Mouse (Mus musculus) monocyte, adult 2 months (primary cell): Measurements from ENCODE around the gene Kcnq5.
"Not testable (repeated sequence)": the region's sequence is repeated elsewhere in the genome, so short reads cannot be mapped to it uniquely, and the experiment has no call there.

Source experiments
- DNase-seq, 2 experiments: peaks; one replicate each; pipeline ENCODE4 v3.0.0; 2022; ENCODE audit warnings: low spot score in 2 of 2, low read depth in 1 of 2

Gene Kcnq5

GRCm38 (mm10) chr1:21838534-21838933 is 123.2 kb downstream of the Kcnq5 start:
- DNase-seq: no peak

- no peak for DNase-seq
Observed at GRCm38 (mm10) chr1:21837387-21837786, 124.4 kb downstream of the Kcnq5 start.

- DNase-seq: no peak
Observed at GRCm38 (mm10) chr1:21836337-21836736, 125.4 kb downstream of the Kcnq5 start.

- DNase-seq: no peak
Observed at GRCm38 (mm10) chr1:21829909-21830455, 131.8 kb downstream of the Kcnq5 start.

- no peak for DNase-seq
Observed at GRCm38 (mm10) chr1:21820066-21820630, 141.6 kb downstream of the Kcnq5 start.

- no peak for DNase-seq
Observed at GRCm38 (mm10) chr1:21805064-21805463, 156.7 kb downstream of the Kcnq5 start.

GRCm38 (mm10) chr1:21804477-21804866 is 157.3 kb downstream of the Kcnq5 start:
- no peak for DNase-seq

- DNase-seq: no peak
Observed at GRCm38 (mm10) chr1:21803751-21804476, 157.8 kb downstream of the Kcnq5 start.

GRCm38 (mm10) chr1:21780746-21781145 is 181.0 kb downstream of the Kcnq5 start:
- DNase-seq: no peak

GRCm38 (mm10) chr1:21777560-21777959 is 184.2 kb downstream of the Kcnq5 start:
- no peak for DNase-seq

GRCm38 (mm10) chr1:21773931-21774330 is 187.8 kb downstream of the Kcnq5 start:
- no peak for DNase-seq

- no peak for DNase-seq
Observed at GRCm38 (mm10) chr1:21770494-21770893, 191.2 kb downstream of the Kcnq5 start.

GRCm38 (mm10) chr1:21749297-21749696 is 212.4 kb downstream of the Kcnq5 start:
- no peak for DNase-seq

- no peak for DNase-seq
Observed at GRCm38 (mm10) chr1:21729131-21729530, 232.6 kb downstream of the Kcnq5 start.

GRCm38 (mm10) chr1:21723231-21723630 is 238.5 kb downstream of the Kcnq5 start:
- DNase-seq: not testable (repeated sequence)

- DNase-seq: no peak
Observed at GRCm38 (mm10) chr1:21721246-21721645, 240.5 kb downstream of the Kcnq5 start.

- DNase-seq: no peak
Observed at GRCm38 (mm10) chr1:21714816-21715215, 246.9 kb downstream of the Kcnq5 start.

- no peak for DNase-seq
Observed at GRCm38 (mm10) chr1:21712711-21713110, 249.0 kb downstream of the Kcnq5 start.

- DNase-seq: no peak
Observed at GRCm38 (mm10) chr1:21690458-21690857, 271.3 kb downstream of the Kcnq5 start.

- DNase-seq: no peak
Observed at GRCm38 (mm10) chr1:21688918-21689317, 272.8 kb downstream of the Kcnq5 start.

GRCm38 (mm10) chr1:21684444-21684843 is 277.3 kb downstream of the Kcnq5 start:
- no peak for DNase-seq

GRCm38 (mm10) chr1:21676805-21677204 is 284.9 kb downstream of the Kcnq5 start:
- DNase-seq: no peak

GRCm38 (mm10) chr1:21660840-21661239 is 300.9 kb downstream of the Kcnq5 start:
- DNase-seq: no peak
